In genomic region chr8:110266741-110267140, GRCm38 (mm10) we compare ENCODE assay signal across 8 mouse cellular contexts. TPM values are rescaled to one million over a fixed set of nuclear protein-coding genes. Genes with fewer than 3 reads are reported as not detected.
A peak's percentile ranks its signal among the peaks of the same experiment; 100 is the strongest.
DNase-seq lines count a peak whose midpoint lies in the region; ATAC-seq lines count a peak whose summit lies in the region.

Hydin (plus strand) TSS chr8:110266977.

- peak; percentile 87 for ATAC-seq in embryonic facial prominence, embryonic 11.5 days (replicated peaks; ENCODE audit: insufficient number of reproducible peaks, low FRiP score, low TSS enrichment, low read depth)
- ATAC-seq in hindbrain, embryonic 12.5 days (ENCODE audit: low FRiP score) = peak; percentile 82

- peak within 1 kb of the TSS; percentile 72 for H3K4me2 ChIP-seq in embryonic facial prominence, embryonic 11.5 days (ENCODE audit: low read depth, low read length)
- H3K4me2 ChIP-seq in hindbrain, embryonic 12.5 days (replicated peaks) = peak within 1 kb of the TSS; percentile 52

- WGBS in embryonic facial prominence, embryonic 11.5 days = under 1% methylated on average over 15 of the region's 15 CpGs
- WGBS in hindbrain, embryonic 12.5 days = 0% methylated on average over 15 of the region's 15 CpGs

- H3K27ac ChIP-seq in embryonic facial prominence, embryonic 11.5 days (replicated peaks; ENCODE audit: low read depth, low read length) = no peak within 1 kb of the TSS
- no peak within 1 kb of the TSS for H3K27ac ChIP-seq in hindbrain, embryonic 12.5 days

- peak within 1 kb of the TSS; percentile 30 for H3K9ac ChIP-seq in embryonic facial prominence, embryonic 11.5 days (replicated peaks; ENCODE audit: low read length)
- no peak within 1 kb of the TSS; the same call in 1 of the 2 replicates for H3K9ac ChIP-seq in hindbrain, embryonic 12.5 days

- H3K9me3 ChIP-seq in embryonic facial prominence, embryonic 11.5 days (replicated peaks; ENCODE audit: control insufficient read depth, low read length) = no peaks in the 10 kb centered on the region
- H3K9me3 ChIP-seq in hindbrain, embryonic 12.5 days (replicated peaks) = no peaks in the 10 kb centered on the region

- DNase-seq in 3T3-L1 (ENCODE audit: low read depth, low spot score) = peak; percentile 3
- DNase-seq in adrenal gland, postnatal 10 days = peak; percentile 78
- peak; percentile 98 for DNase-seq in embryonic facial prominence, embryonic 11.5 days (ENCODE audit: low spot score)
- peak; percentile 64 for DNase-seq in layer of hippocampus, adult 9-10 months (ENCODE audit: low spot score)
- DNase-seq in lung, adult 18-20 months = peak; percentile 35 to 51
- DNase-seq in ovary, postnatal 36 days (ENCODE audit: low spot score) = peak; percentile 73
- no peak for DNase-seq in gastrocnemius, adult 18-20 months (ENCODE audit: low spot score)

- no peaks in the 10 kb centered on the region for H3K4me1 ChIP-seq in embryonic facial prominence, embryonic 11.5 days (ENCODE audit: control insufficient read depth, insufficient read depth, low read length)
- peaks cover 10% of the 10 kb centered on the region for H3K4me1 ChIP-seq in hindbrain, embryonic 12.5 days

- no peaks in the 10 kb centered on the region for H3K36me3 ChIP-seq in embryonic facial prominence, embryonic 11.5 days (replicated peaks; ENCODE audit: control insufficient read depth, insufficient read depth, low read depth, low read length)
- H3K36me3 ChIP-seq in hindbrain, embryonic 12.5 days = no peaks in the 10 kb centered on the region

- peak within 1 kb of the TSS; percentile 38 for H3K4me3 ChIP-seq in embryonic facial prominence, embryonic 11.5 days (ENCODE audit: low read depth, low read length)
- H3K4me3 ChIP-seq in hindbrain, embryonic 12.5 days = peak within 1 kb of the TSS; percentile 36

- H3K27me3 ChIP-seq in embryonic facial prominence, embryonic 11.5 days (ENCODE audit: control insufficient read depth, insufficient read depth, low read length) = no peaks in the 10 kb centered on the region
- 0 out of 2 replicates have a peak, but pooled peaks cover under 1% of the 10 kb centered on the region for H3K27me3 ChIP-seq in hindbrain, embryonic 12.5 days

RNA-seq across cellular contexts. Expression of gene Hydin, which starts in this region (rescaled TPM):
- total RNA-seq in adrenal gland, postnatal 10 days (2021) = under 1 TPM; 0.06 TPM
- polyA plus RNA-seq in embryonic facial prominence, embryonic 11.5 days (2014; fragmentation: Nextera tagmentation; extraction: Ambion mirVana) = 0.17 TPM in 1 of 2 replicates, not detected in the other
- 0.30 and 0.40 TPM in 2 replicates for polyA plus RNA-seq in hindbrain, embryonic 12.5 days (2016; fragmentation: Nextera tagmentation; extraction: Ambion mirVana)
- under 1 TPM in 1 of 2 experiments, not detected in 1; 0.05 TPM for total RNA-seq in gastrocnemius, adult 18-20 months (2021)

Comparison
In these comparisons a context has a peak if more than half of its experiments do, and no peak if none do; other contexts are left out.
1. Peak in DNase-seq in adrenal gland, postnatal 10 days; RNA of the gene not detected or under 1 TPM.
2. Peak in DNase-seq, ATAC-seq, H3K4me3 ChIP-seq, H3K9ac ChIP-seq and H3K4me2 ChIP-seq in embryonic facial prominence, embryonic 11.5 days; RNA of the gene not detected or under 1 TPM.
3. Peak in ATAC-seq, H3K4me3 ChIP-seq and H3K4me2 ChIP-seq in hindbrain, embryonic 12.5 days; RNA of the gene not detected or under 1 TPM.